Mouse (Mus musculus) thymus, adult 2 months (tissue): Measurements from ENCODE around the gene Appbp2.

Experiments used
- CTCF ChIP-seq: fragments of 200-500 bp; IDR thresholded peaks from 2 replicates; pipeline ENCODE4 v1.5.1; 2012; ENCODE audit warnings: mild to moderate bottlenecking, control low read depth, low read length, moderate library complexity, borderline replicate concordance; ENCODE audit not compliant: control insufficient read depth, poor library complexity, insufficient read depth; ENCODE audit errors: extremely low read depth
- POLR2A ChIP-seq: fragments of 200-500 bp; IDR thresholded peaks from 2 replicates; pipeline ENCODE4 v1.6.1; 2012; ENCODE audit warnings: mild to moderate bottlenecking, low read length, control low read depth, moderate library complexity; ENCODE audit not compliant: control insufficient read depth, poor library complexity, insufficient read depth; ENCODE audit errors: extremely low read depth

- TF ChIP-seq POLR2A = no peak
- TF ChIP-seq CTCF = no peak
Measured at GRCm38 (mm10) chr11:85249338-85249737, 14.4 kb upstream of the Appbp2 start.
